Mouse (Mus musculus): Measurements from ENCODE around the gene Zp3r. TPM values are rescaled to one million over a fixed set of nuclear protein-coding genes. Genes with fewer than 3 reads are reported as not detected.
A peak's percentile ranks its signal among the peaks of the same experiment; 100 is the strongest.
"Not testable (repeated sequence)": the region's sequence is repeated elsewhere in the genome, so short reads cannot be mapped to it uniquely, and the experiment has no call there.

Zp3r gene
- total RNA-seq (2017), result not detected in 2 replicates

DNA sequence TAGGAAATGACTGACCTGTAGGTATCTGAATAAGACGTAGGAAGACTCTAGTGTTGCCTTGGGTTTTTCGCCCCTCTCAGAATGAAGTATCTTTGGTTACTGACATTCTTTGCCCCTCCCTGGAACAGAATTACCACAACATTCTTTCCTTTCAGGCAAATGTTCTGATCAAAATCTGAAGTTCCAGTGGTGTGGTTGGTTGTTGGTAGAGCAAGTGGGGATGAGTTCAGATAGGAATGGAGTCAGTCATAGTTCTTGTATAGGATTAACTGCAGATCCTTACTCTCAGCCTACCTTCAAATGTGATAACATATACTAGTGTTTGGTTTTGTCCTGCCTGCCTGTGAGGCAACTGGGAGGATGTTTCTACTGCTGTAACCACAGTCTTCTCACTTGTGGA lies at the start of gene Zp3r:
Gene Zp3r, minus strand, starts transcription at position 101 of the 400 bp plus-strand sequence.
- no peak for ATAC-seq (replicated peaks; ENCODE audit: low read depth, poor library complexity, severe bottlenecking)

DNA sequence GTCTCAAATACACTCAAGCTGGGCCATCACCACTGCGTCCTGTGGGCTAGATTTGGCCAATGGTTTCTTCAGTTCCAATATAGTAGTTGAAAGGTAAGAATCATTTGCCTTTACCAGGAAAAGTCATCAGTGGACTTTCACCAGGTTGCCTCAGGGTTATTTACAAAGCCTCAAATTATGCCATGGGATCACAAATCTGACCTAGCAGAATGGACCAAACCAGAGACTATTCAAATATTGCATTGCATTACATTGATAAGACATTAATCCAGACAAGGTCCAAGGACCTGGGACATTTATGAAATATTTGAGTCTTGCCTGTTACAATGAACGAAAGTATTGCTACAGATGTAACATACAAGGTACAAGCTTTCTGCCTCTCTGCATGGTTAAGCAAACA lies 49.1 kb upstream of the Zp3r start:
- no peak for ATAC-seq (replicated peaks; ENCODE audit: low read depth, poor library complexity, severe bottlenecking)

DNA sequence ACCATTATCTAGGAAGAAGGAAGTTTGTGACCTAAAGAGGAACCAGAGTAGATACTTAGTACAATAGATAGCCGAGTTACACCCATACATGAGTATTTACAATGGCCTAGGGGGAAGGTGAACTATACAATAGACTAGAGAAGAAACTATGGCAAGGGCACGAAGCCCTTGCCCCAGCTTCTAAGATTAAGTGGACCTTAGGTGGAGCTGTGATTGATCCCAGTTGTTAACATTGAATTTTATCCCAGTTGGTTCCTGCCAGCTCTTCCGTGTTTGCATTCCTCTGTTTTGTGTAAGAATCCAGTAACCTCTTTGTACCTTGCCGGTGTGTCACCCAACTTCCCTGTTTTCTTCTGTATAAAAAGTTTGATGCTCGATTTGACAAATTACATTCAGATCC lies 34.2 kb upstream of the Zp3r start:
- not testable (repeated sequence) for ATAC-seq (replicated peaks; ENCODE audit: low read depth, poor library complexity, severe bottlenecking)

DNA sequence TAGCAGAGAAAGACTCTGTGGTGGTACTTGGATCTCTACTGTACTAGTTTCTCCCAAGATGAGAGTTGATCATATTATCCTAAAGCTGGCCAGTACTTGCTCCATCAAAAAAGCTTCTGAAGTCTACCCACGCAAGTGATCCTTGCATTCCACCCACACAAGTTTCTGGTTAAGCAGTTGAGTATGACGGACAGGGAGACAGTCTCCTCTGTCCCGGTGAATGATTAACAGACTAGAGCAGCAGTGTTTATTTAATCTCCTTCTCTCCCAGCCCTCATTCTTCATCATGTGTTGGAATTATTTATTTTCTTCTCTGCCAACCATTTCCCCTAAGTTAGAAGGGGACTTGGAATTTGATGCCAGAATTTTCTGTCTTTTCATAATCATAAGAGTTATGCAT lies 32.0 kb upstream of the Zp3r start, which contains the start of gene C4bp:
Gene C4bp, minus strand, starts transcription at position 179 of the 400 bp plus-strand sequence.
- ATAC-seq (replicated peaks; ENCODE audit: low read depth, poor library complexity, severe bottlenecking), result no peak

DNA sequence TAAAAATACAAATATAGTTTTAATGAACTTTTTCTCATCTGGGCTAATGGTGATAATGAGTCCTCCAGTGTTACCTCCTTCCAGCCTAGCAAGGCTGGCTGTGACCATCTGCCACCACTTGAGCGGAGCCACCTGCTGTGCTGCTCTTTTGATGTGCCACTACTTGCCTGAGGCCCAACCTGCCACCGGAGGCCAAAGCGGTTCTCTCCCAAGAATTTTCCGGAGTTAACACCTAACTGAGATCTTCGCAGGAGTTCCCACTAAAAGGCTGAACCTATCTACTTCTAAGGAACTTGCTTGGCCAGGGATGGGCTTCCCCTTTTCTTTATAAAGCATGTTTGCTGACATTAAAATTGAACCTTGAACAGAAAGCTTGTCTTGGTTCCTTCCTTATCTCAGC lies 30.2 kb upstream of the Zp3r start:
- ATAC-seq (replicated peaks; ENCODE audit: low read depth, poor library complexity, severe bottlenecking), result not testable (repeated sequence)

DNA sequence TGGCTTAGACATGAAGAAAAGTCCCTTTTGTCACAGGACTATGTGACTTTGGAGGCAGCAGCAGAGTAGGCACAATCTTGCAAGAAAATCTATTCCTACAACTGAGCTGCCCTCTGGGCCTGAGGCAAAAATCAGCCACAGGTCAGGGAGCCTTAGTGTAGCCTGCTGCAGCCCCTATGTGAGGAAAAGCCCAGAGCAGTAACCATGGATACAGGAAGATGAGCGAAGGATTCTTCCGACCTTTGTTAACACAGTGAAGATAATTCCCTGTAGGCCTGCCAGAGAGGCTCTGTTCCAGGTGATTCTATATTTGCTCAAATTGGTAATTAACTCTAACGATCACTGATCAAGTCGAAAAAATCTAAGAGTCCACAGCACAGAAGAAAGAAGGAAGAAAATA lies 14.7 kb upstream of the Zp3r start:
- no peak for ATAC-seq (replicated peaks; ENCODE audit: low read depth, poor library complexity, severe bottlenecking)

DNA sequence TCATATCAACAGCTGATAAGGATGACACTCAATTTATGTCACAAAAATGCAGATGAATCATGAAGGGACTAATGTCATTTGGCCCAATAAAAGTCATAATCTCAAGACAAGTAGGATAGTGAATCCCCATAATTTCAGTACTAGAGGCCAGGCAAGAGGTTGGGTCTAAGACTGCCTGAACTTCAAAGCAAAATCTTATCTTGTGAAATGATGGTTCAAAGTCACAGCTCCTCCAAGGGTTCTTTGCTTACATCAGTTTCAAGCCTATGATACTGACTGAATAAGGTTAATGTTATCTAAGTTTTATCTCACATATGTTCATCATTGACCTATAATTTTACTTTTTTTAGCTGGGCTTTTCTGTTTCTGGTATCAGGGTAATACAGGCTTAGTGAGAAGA lies 11.5 kb upstream of the Zp3r start:
- no peak for ATAC-seq (replicated peaks; ENCODE audit: low read depth, poor library complexity, severe bottlenecking)

DNA sequence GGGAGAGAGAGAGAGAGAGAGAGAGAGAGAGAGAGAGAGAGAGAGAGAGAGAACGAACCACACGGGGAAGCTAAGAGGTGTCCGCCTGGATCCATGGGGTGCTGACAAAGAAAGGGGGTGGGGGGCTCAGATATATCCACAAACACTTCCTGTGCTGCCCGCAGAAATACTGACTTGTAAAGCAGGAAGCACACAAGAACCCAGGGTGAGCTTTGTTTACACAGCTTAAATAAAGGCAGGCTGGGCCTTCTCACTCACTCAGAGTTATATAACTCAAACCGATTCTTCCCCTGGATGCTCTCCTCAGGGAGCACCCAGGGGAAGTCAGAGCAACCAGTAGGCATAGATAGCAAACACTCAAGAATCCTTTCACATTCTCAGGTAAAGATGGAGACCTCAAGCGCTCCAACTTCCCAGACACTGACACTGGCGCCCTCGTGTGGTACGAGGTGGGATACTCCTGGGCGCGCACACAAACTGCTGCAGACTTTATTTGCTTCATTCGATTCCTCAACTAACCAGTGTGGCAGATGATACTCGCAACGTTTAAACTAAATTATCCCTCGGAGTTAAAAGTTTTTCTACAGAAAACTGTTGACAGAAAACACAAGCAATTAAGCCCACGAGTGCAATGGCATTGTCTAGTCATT lies 4.5 kb upstream of the Zp3r start:
- ATAC-seq (replicated peaks; ENCODE audit: low read depth, poor library complexity, severe bottlenecking), result peak; percentile 97

DNA sequence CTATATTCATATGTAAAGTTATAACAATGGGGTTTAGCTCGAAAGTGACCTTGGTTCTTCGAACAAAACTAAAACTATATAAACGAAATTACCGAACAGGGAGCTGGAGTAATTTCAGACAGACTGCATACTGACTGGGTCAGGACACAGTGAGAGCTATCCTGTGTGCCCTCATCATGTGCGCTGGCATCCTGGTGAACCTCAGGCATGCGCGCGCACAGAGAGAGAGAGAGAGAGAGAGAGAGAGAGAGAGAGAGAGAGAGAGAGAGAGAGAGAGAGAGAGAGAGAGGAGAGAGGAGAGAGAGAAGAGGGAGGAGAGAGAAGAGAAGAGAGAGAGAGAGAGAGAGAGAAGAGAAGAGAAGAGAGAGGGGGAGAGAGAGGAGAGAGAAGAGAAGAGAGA lies 3.9 kb upstream of the Zp3r start:
- ATAC-seq (replicated peaks; ENCODE audit: low read depth, poor library complexity, severe bottlenecking), result no peak

DNA sequence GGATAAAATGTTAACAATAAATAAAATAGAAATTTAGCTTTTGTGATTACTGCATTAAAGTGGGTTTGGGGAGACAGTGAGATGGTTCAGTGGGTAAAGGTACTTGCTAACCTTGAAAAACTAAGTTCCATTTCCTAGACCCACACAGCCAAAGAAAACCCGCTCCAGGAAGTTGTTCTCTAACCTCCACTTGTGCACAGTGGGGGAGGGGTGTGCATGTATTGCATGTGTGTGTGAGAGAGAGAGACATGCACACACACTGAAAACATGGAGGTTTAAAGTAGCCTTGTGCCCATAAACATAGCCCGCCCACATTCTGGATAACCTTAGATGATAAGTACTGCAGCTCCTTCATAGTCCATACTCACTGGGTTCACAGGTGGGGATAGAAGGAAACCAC lies 33.1 kb downstream of the Zp3r start:
- no peak for ATAC-seq (replicated peaks; ENCODE audit: low read depth, poor library complexity, severe bottlenecking)

DNA sequence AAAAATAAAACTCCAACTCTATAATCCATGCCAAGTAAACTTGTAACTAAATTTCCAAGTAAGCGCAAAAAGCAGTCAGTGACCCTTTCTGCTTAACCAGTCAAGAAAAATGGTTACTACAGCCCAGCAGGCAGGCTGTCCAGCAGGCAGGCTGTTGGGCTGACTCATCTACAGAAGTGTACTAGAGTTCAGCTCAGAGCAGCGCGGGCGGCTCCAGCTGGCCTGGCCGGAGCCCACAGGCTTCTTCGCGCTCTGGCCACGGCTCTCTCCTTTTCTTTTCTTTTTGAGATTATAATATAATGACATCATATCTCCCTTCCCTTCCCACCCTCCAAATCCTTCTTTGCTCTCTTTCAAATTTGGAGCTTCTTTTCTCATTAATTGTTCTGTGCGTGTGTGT lies 40.8 kb downstream of the Zp3r start:
- no peak for ATAC-seq (replicated peaks; ENCODE audit: low read depth, poor library complexity, severe bottlenecking)

DNA sequence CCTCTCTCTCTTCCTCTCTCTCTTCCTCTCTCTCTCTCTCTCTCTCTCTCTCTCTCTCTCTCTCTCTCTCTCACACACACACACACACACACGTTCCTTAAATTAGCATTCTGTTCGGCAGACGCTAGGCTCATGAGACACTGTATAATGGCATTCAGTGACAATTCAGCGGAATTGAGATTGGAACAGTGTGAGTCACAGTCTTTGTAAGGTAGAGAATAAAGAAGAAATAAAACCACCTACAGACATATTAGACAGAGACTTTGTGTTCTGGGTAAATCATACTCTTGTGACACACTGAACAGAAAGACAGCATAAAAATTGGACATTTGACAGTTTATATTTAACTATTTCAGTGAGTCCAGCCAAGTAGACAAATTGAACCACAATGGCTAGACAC lies 53.0 kb downstream of the Zp3r start:
- ATAC-seq (replicated peaks; ENCODE audit: low read depth, poor library complexity, severe bottlenecking), result no peak

DNA sequence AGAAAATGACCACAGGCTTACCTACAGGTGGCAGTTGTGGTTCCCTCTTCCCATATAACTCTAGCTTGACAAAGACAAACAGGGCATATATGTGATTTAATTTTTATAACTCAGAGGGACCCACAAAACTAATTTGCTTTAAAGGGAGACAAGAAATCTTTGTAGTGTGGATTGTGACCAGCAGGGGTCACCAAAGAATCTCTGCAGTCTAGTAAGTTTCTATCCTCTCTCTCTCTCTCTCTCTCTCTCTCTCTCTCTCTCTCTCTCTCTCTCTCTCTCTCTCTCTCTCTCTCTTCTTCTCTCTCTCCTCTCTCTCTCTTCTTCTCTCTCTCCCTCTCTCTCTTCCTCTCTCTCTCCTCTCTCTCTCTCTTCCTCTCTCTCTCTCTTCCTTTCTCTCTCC lies 53.5 kb downstream of the Zp3r start:
- 0 out of 2 replicates have a peak, but pooled peaks have one; percentile 36 for ATAC-seq (replicated peaks; ENCODE audit: low read depth, poor library complexity, severe bottlenecking)

DNA sequence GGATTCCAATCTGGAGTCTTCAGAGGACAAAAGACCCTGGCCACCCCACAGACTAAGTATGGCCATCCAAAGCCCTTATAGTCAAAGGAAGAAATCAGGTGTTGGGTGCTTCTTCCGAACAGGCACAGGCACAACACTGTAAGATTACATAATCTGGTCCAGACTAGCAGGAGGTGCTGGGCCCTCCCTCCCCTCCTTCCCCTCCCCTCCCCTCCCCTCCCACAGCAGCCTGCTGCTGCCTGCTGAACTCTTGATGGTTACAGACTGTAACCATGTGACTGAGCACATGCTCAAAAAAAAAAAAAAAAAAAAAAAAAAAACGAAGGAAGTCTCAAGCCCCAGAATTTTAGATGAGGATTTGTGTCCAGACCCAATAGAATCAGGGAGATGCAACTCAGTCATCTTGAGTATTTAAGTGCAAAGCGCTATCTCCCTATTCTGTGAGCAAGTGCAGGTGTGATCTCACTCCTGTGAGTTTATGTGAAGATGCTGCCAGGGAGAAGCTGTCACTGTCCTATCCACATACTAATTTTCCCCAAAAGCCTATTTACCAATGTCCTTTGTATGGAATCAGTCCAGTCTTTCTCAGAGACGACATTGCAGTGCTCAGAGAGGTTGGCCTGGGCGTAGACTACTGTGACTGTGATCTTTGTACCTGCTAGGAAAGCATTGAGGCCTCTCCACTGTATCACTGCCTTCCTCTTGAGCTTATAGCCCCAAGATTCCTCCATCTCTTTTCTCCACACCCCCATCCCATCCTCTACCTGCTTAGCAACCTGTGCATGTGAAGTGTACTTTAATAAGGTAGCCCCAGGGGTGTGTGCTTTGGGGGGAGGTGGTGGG lies 77.8 kb downstream of the Zp3r start:
- peak; percentile 46; the same call in 1 of the 2 replicates for ATAC-seq (replicated peaks; ENCODE audit: low read depth, poor library complexity, severe bottlenecking)

DNA sequence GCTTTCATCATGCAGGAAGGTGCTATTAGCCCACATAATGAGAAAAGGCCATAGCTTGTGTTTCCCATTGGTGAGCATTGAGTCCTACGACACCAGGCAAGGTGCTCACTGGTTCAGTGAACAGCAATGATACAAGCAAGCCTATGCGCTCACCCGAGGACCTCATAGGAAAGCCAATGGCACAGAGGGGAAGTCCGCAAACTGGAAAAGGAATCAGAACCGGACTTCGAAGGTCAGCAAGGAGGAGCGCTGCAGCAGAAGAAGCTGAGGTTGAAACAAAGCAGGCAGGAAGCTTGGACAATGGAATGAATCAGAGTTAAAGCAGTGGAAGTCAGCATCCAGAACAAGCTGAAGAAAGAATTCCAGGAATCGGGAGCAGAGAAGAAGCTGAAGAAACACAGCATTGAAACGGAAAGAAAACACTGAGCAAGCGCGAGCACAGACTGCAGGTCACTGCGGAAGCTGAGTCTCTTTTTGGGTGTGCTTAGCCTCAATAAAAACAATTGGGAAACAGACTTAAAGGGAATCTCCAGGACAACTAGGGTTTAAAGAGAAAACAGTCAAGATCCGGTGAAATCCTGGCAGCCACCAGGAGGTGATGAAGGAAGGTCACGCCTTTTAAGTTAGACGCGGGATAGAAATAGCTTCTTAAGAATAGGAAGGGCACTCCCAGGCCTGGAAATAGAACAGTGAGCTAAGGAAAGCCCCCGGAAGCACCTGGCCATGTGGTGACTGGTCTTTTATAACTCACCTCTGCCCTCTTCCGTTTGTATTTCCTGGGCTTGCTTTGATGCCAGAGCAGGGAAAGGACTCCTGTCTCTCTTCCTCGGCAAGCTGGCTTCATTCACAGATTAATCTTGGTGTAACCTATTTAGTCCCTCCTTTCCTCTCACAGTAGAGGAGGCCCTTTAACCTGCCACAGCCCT lies 78.9 kb downstream of the Zp3r start:
- ATAC-seq (replicated peaks; ENCODE audit: low read depth, poor library complexity, severe bottlenecking), result peak; percentile 57

DNA sequence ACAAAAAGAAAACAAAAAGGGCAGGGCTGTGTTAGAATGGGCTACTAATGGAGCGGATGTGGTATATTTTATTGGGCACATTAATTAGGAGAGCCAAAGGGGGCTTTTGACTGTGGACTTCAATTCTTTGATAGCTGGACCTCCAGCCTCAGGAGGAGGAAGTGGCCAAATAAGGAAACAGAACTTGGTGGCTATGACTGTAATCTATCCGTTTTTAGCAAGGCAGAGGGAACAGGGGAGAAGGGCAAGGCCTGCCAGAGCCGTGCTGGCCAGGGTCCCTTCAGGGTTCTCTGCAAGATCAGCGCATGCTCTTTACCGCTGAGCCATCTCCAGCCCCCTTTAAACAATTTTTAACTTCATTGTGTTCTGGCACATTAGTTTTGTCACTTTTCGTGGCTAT lies 79.7 kb downstream of the Zp3r start:
- peak; percentile 24; the same call in 1 of the 2 replicates for ATAC-seq (replicated peaks; ENCODE audit: low read depth, poor library complexity, severe bottlenecking)

DNA sequence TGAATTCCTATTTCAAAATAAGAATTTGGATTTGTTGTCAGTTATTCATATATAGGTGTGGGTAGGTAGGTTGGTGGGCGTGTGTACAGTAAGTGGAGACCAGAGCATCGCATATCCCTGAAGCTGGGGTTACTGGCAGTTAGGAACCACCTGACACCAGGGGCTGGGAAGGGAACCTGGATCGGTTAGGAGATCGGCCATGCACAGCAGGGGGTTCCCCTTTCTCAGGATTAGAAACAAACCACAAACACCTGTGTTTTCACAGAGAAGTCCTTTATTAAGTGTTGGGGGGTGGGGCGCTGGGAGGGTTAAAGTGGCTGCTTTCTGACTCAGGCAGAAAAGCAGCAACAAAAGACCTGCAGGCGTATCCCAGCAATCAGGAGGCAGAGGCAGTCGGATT lies 80.3 kb downstream of the Zp3r start:
- ATAC-seq (replicated peaks; ENCODE audit: low read depth, poor library complexity, severe bottlenecking), result 0 out of 2 replicates have a peak, but pooled peaks have one; percentile 7

DNA sequence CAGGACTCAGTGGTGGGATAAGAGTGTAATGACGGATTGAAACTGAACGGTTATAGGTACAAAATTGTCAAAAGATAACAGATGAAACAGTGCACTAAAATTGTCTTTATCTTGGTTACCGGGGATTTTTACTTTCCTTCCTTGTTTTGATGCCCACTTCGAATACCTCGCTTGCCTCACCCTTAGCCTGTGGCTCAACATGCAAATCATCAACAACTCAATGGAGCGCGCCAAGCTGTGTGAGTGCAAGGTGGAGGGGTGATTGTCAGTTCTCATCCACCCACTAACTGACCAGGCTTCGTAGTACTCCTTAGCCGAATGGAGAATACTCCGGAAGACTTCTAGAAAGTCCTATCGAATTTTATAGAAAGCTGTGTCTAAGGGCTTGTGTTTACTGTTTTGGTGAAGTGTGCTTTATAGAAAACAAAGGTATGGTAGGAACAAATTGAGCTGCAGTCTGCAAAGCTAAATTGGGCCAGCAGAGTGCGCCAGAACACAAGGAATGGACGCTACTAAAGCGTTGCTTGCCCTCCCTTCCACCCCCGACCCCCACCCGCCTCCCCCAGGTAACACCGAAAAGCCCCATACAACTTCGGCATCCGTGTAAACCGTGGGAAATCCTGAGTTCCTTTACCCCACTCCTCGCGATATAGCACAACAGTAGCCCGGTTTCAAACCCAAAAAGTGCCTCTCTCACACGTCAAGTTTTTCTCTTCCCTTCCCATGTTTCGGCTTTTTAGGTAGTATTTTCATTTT lies 81.6 kb downstream of the Zp3r start:
- peak; percentile 62 for ATAC-seq (replicated peaks; ENCODE audit: low read depth, poor library complexity, severe bottlenecking)
